Mouse (Mus musculus) heart, postnatal 0 days (tissue): ENCODE measurements at regions not wholly inside any gene's neighbourhood (a gene's known extent, or its start where the extent isn't known, plus 50 kb on each side); places are given as distances from the start of the nearest gene placed in this dataset.

Experiments
- ATAC-seq: fragments of 200-750 bp; cut with Nextera tagmentation; 2 replicates; pipeline ENCODE4 v1.8.0; 2017; ENCODE audit warnings: low read depth, moderate number of reproducible peaks, moderate library complexity; ENCODE audit not compliant: insufficient read depth
- DNase-seq: peaks from one replicate; pipeline ENCODE4 v3.0.0-alpha.2; 2016; ENCODE audit warnings: low spot score
- H3K27ac ChIP-seq: fragments of 300-500 bp; sonication (generic); 2 replicates; pipeline ENCODE4 v1.5.1; 2014; ENCODE audit warnings: low read depth, mild to moderate bottlenecking
- H3K27me3 ChIP-seq: fragments of 300-500 bp; sonication (generic); 2 replicates; pipeline ENCODE4 v1.6.1; 2014; ENCODE audit warnings: low read length, mixed read lengths; ENCODE audit not compliant: control insufficient read depth, insufficient read depth
- H3K36me3 ChIP-seq: fragments of 300-500 bp; sonication (generic); replicated peaks from 2 replicates; pipeline ENCODE4 v1.6.1; 2014; ENCODE audit warnings: low read length, mixed read lengths; ENCODE audit not compliant: control insufficient read depth, insufficient read depth
- H3K4me1 ChIP-seq: fragments of 300-500 bp; sonication (generic); 2 replicates; pipeline ENCODE4 v1.6.1; 2014; ENCODE audit warnings: antibody characterized with exemption; ENCODE audit not compliant: control insufficient read depth, insufficient read depth
- H3K4me2 ChIP-seq: fragments of 300-500 bp; sonication (generic); 2 replicates; pipeline ENCODE4 v1.6.1; 2014; ENCODE audit warnings: low read depth, mild to moderate bottlenecking, low read length, moderate library complexity
- H3K4me3 ChIP-seq: fragments of 300-500 bp; sonication (generic); 2 replicates; pipeline ENCODE4 v1.5.1; 2014; ENCODE audit warnings: low read depth, low read length
- H3K9ac ChIP-seq: fragments of 300-500 bp; sonication (generic); replicated peaks from 2 replicates; pipeline ENCODE4 v1.6.1; 2014; ENCODE audit warnings: low read depth, low read length, mixed read lengths
- H3K9me3 ChIP-seq: fragments of 300-500 bp; sonication (generic); replicated peaks from 2 replicates; pipeline ENCODE4 v1.6.1; 2016; ENCODE audit warnings: low read length; ENCODE audit not compliant: control insufficient read depth
- CTCF ChIP-seq: IDR thresholded peaks from 2 replicates; pipeline ENCODE4 v1.5.1; 2016; ENCODE audit warnings: antibody characterized with exemption, control low read depth, low read depth
- EP300 ChIP-seq: IDR thresholded peaks from 2 replicates; pipeline ENCODE4 v1.6.1; 2016; ENCODE audit warnings: antibody characterized with exemption, low read depth
- WGBS: fragments of 180-500 bp; shearing (Covaris S2); extraction: QIAGEN DNeasy Blood & Tissue Kit; methylation state at CpG from one replicate; pipeline ENCODE4 v1.1.7; 2014; 5-methylcytosine and 5-hydroxymethylcytosine counted together

GRCm38 (mm10) chr11:34895624-34896023, 62.2 kb upstream of the Spdl1 start:
- Histone ChIP-seq H3K9ac (no peak overlapping the region), H3K27me3 (no peaks in the 10 kb centered on the region), H3K9me3 (no peaks in the 10 kb centered on the region), H3K4me3 (no peak overlapping the region), H3K27ac (no peak overlapping the region), H3K4me2 (no peak overlapping the region), H3K4me1 (no peaks in the 10 kb centered on the region), H3K36me3 (no peaks in the 10 kb centered on the region)
- ATAC-seq, result no peak
- 55% methylated on average over 7 of the region's 7 CpGs for WGBS
- DNase-seq, result no peak
- TF ChIP-seq EP300 (no peak), CTCF (no peak)

DNA sequence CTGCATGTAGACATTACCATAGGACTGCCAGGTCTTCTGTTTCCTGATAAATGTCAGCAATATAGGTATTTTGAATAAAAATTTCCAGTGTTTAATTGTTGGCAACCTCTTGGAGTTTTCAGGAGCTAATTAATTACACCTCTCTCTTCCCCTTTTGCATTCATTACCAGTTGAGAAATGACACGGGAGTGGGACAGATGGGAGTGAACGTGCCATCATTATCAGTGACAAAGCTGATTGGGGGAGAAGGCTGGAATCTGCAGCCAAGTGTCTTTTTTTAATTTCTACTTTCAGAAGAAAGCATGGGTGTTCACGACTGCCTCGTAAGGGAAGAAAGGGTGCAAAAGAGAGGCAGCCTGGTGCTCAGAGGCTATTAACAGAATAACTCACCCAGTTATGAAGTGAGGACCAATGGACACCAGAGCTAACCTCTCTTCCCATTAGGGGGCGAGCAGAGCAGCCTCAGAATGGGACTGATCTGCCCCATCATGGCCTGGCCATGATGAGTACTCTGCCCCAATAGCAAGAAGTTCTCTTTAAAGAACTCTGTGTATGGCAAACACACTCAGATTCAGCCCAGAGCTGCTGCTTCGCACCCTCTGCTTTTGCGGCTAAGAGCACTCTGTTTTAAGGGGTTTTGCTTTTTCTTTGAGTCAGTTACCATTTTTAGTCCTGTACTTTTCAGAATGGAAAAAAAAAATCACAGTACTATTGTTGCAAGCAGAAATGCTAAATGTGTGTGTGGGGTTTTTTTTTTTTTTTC, 55.1 kb upstream of the Spdl1 start:
- H3K9ac ChIP-seq, result no peak overlapping the region
- ATAC-seq (no peak), DNase-seq (no peak)
- H3K4me3 ChIP-seq, result no peak overlapping the region
- WGBS, result 65% methylated on average over 7 of the region's 7 CpGs
- H3K4me2 ChIP-seq, result no peak overlapping the region
- TF ChIP-seq EP300, result no peak
- no peak for TF ChIP-seq CTCF
- no peaks in the 10 kb centered on the region for H3K4me1 ChIP-seq
- H3K27ac ChIP-seq, result no peak overlapping the region
- no peaks in the 10 kb centered on the region for H3K9me3 ChIP-seq
- no peaks in the 10 kb centered on the region for H3K36me3 ChIP-seq
- no peaks in the 10 kb centered on the region for H3K27me3 ChIP-seq

DNA sequence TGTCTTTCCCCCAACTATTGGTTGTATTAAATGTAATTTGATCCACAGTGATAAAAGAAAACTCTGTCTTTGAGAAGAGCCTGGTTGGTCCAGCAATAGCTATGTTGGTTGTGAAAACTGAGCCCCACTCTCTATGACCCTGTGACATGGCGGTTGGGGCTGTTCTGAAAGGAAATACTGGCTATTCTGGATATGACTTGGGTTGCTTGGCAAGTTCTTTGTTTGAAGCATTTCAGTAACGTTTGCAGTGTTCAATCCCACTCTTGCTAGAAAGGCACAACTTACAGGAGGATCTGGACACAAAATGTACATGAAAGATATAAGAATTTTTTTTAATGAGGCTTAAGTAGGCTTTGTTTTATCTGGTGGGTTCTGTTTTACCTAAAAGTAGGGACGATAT, 54.1 kb upstream of the Spdl1 start:
- Histone ChIP-seq H3K4me1 (no peaks in the 10 kb centered on the region), H3K36me3 (no peaks in the 10 kb centered on the region), H3K4me2 (no peak overlapping the region), H3K9ac (no peak overlapping the region), H3K27ac (no peak overlapping the region), H3K27me3 (no peaks in the 10 kb centered on the region), H3K4me3 (no peak overlapping the region), H3K9me3 (no peaks in the 10 kb centered on the region)
- 81% methylated on average over 3 of the region's 3 CpGs for WGBS
- TF ChIP-seq CTCF (no peak), EP300 (no peak)
- DNase-seq (no peak), ATAC-seq (no peak)
